Mouse (Mus musculus): ENCODE data around the gene Cdc25a. TPM values are rescaled to one million over a fixed set of nuclear protein-coding genes. Genes with fewer than 3 reads are reported as not detected.
A peak's percentile ranks its signal among the peaks of the same experiment; 100 is the strongest.

The Cdc25a gene
- polyA plus RNA-seq, 1 experiment from 2014 or later, result 13.8 TPM

GRCm38 (mm10) chr9:109855947-109856346, 19.4 kb upstream of the Cdc25a start:
- H3K9me3 ChIP-seq (ENCODE audit: control insufficient read depth, low read length), result no peaks in the 10 kb centered on the region
- ATAC-seq (ENCODE audit: low FRiP score, low TSS enrichment) (no peak), DNase-seq (no peak)
- 77% methylated on average over 6 of the region's 6 CpGs for WGBS
- H3K9ac ChIP-seq (replicated peaks; ENCODE audit: low read length), result no peak overlapping the region
- no peaks in the 10 kb centered on the region for H3K27me3 ChIP-seq (ENCODE audit: control insufficient read depth, insufficient read depth, low read length)
- no peaks in the 10 kb centered on the region for H3K4me1 ChIP-seq (ENCODE audit: control insufficient read depth, insufficient read depth, low read length)
- H3K4me2 ChIP-seq (ENCODE audit: low read length), result no peak overlapping the region
- H3K27ac ChIP-seq (replicated peaks; ENCODE audit: low read depth, low read length), result no peak overlapping the region
- H3K4me3 ChIP-seq (replicated peaks; ENCODE audit: low read depth, low read length), result no peak overlapping the region
- no peaks in the 10 kb centered on the region for H3K36me3 ChIP-seq (ENCODE audit: control insufficient read depth, insufficient read depth, low read length)

GRCm38 (mm10) chr9:109862397-109863044, 12.9 kb upstream of the Cdc25a start:
- DNase-seq (peak; percentile 92), ATAC-seq (ENCODE audit: low FRiP score, low TSS enrichment) (no peak)
- Histone ChIP-seq H3K4me1 (ENCODE audit: control insufficient read depth, insufficient read depth, low read length) (no peaks in the 10 kb centered on the region), H3K27me3 (ENCODE audit: control insufficient read depth, insufficient read depth, low read length) (no peaks in the 10 kb centered on the region), H3K9me3 (ENCODE audit: control insufficient read depth, low read length) (no peaks in the 10 kb centered on the region), H3K27ac (replicated peaks; ENCODE audit: low read depth, low read length) (no peak overlapping the region), H3K36me3 (ENCODE audit: control insufficient read depth, insufficient read depth, low read length) (no peaks in the 10 kb centered on the region), H3K4me3 (replicated peaks; ENCODE audit: low read depth, low read length) (no peak overlapping the region), H3K9ac (replicated peaks; ENCODE audit: low read length) (0 out of 2 replicates have a peak overlapping the region, but pooled peaks have one; percentile 23), H3K4me2 (ENCODE audit: low read length) (peak overlapping the region; percentile 20; the same call in 1 of the 2 replicates)
- WGBS, result 20% methylated on average over 20 of the region's 20 CpGs

- no peaks in the 10 kb centered on the region for H3K27me3 ChIP-seq (ENCODE audit: control insufficient read depth, insufficient read depth, low read length)
- 74% methylated on average over 3 of the region's 3 CpGs for WGBS
- H3K9me3 ChIP-seq (ENCODE audit: control insufficient read depth, low read length), result no peaks in the 10 kb centered on the region
- no peak overlapping the region for H3K27ac ChIP-seq (replicated peaks; ENCODE audit: low read depth, low read length)
- ATAC-seq (ENCODE audit: low FRiP score, low TSS enrichment), result no peak
- no peak overlapping the region for H3K9ac ChIP-seq (replicated peaks; ENCODE audit: low read length)
- no peak overlapping the region for H3K4me3 ChIP-seq (replicated peaks; ENCODE audit: low read depth, low read length)
- no peak overlapping the region for H3K4me2 ChIP-seq (ENCODE audit: low read length)
- DNase-seq, result no peak
- no peaks in the 10 kb centered on the region for H3K36me3 ChIP-seq (ENCODE audit: control insufficient read depth, insufficient read depth, low read length)
- no peaks in the 10 kb centered on the region for H3K4me1 ChIP-seq (ENCODE audit: control insufficient read depth, insufficient read depth, low read length)
Measured at GRCm38 (mm10) chr9:109863085-109863484, 12.3 kb upstream of the Cdc25a start.

- H3K4me2 ChIP-seq (ENCODE audit: low read length), result no peak overlapping the region
- DNase-seq (no peak), ATAC-seq (ENCODE audit: low FRiP score, low TSS enrichment) (no peak)
- no peak overlapping the region for H3K27ac ChIP-seq (replicated peaks; ENCODE audit: low read depth, low read length)
- H3K4me1 ChIP-seq (ENCODE audit: control insufficient read depth, insufficient read depth, low read length), result no peaks in the 10 kb centered on the region
- H3K27me3 ChIP-seq (ENCODE audit: control insufficient read depth, insufficient read depth, low read length), result no peaks in the 10 kb centered on the region
- no peak overlapping the region for H3K4me3 ChIP-seq (replicated peaks; ENCODE audit: low read depth, low read length)
- H3K9me3 ChIP-seq (ENCODE audit: control insufficient read depth, low read length), result no peaks in the 10 kb centered on the region
- H3K9ac ChIP-seq (replicated peaks; ENCODE audit: low read length), result no peak overlapping the region
- no peaks in the 10 kb centered on the region for H3K36me3 ChIP-seq (ENCODE audit: control insufficient read depth, insufficient read depth, low read length)
- WGBS, result 70% methylated on average over 2 of the region's 2 CpGs
Measured at GRCm38 (mm10) chr9:109866218-109866617, 9.2 kb upstream of the Cdc25a start.

DNA sequence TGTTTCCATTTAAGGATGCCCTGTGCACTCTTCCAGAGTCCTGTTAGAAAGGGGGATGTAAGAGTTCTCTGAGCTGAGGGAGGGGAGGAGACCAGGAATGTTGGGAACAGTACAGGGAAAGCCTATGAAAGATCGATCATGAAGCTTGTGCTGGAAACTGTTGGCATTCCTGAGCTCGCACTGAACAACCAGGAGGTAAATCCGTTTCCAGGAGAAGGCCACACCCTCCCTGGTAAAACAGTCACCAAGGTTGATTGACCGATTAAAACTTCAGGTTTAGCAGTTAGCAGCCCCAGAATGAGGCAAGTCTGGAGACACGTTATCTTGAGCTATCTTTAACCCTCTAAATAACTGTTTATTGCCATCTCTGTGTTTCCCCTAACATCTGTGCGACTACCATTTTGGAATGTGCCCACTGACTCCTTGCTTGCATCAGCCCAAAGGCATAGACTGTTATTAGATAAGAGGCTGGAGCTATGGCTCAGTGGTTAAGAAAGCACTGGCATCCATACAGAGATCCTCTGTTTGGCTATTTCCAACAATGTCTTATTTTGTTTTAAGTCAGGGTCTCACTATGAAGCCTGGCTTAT, 4.3 kb upstream of the Cdc25a start:
- H3K9ac ChIP-seq (replicated peaks; ENCODE audit: low read length), result no peak overlapping the region
- ATAC-seq (ENCODE audit: low FRiP score, low TSS enrichment), result no peak
- DNase-seq, result no peak
- no peaks in the 10 kb centered on the region for H3K4me1 ChIP-seq (ENCODE audit: control insufficient read depth, insufficient read depth, low read length)
- 50% methylated on average over 6 of the region's 6 CpGs for WGBS
- no peak overlapping the region for H3K27ac ChIP-seq (replicated peaks; ENCODE audit: low read depth, low read length)
- no peaks in the 10 kb centered on the region for H3K9me3 ChIP-seq (ENCODE audit: control insufficient read depth, low read length)
- H3K4me2 ChIP-seq (ENCODE audit: low read length), result no peak overlapping the region
- H3K36me3 ChIP-seq (ENCODE audit: control insufficient read depth, insufficient read depth, low read length), result no peaks in the 10 kb centered on the region
- H3K27me3 ChIP-seq (ENCODE audit: control insufficient read depth, insufficient read depth, low read length), result no peaks in the 10 kb centered on the region
- no peak overlapping the region for H3K4me3 ChIP-seq (replicated peaks; ENCODE audit: low read depth, low read length)

DNA sequence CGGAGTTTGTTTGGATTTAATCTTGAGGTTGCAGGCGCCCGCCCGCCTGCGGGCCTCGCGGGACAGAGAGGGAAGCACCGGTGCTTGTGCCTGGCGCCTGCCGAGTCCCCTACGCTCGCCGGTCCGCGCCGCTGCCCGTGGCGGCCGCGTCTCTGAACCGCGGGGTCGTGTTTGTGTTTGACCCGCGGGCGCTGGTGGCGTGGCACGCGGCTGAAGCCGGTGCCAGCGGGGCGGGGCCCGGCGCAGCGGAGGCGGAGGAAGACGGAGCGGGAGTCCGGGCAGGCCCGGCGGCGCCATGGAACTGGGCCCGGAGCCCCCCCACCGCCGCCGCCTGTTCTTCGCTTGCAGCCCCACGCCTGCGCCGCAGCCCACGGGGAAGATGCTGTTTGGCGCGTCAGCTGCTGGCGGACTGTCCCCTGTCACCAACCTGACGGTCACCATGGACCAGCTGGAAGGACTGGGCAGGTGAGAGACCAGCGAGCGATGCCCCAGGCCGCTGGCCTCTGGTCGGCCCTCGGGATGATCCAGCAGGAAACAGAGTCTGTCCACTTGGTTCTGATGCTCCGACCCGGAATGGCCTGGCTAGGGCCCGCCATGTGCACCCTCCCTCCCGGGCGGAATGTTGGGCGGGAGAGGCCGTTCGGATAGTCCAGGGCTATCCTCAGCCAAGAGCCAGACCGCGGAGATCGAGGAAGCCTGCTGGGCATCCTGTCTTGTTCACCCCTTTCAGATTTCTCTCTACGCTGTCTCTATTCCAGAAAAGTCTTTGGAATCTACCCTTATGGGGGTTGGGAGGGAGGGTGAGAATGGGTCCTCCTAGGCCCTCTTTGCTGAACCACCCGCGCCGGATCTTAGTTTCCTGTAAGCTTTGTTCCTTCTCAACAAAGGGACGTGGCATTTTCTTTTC, 569 bp downstream of the Cdc25a start:
- H3K36me3 ChIP-seq (ENCODE audit: control insufficient read depth, insufficient read depth, low read length), result peaks cover 21% of the 10 kb centered on the region
- peak overlapping the region; percentile 66 for H3K27ac ChIP-seq (replicated peaks; ENCODE audit: low read depth, low read length)
- no peaks in the 10 kb centered on the region for H3K9me3 ChIP-seq (ENCODE audit: control insufficient read depth, low read length)
- no peaks in the 10 kb centered on the region for H3K27me3 ChIP-seq (ENCODE audit: control insufficient read depth, insufficient read depth, low read length)
- H3K4me2 ChIP-seq (ENCODE audit: low read length), result peak overlapping the region; percentile 92
- H3K9ac ChIP-seq (replicated peaks; ENCODE audit: low read length), result peak overlapping the region; percentile 83
- peak overlapping the region; percentile 88 for H3K4me3 ChIP-seq (replicated peaks; ENCODE audit: low read depth, low read length)
- WGBS, result under 1% methylated on average over 76 of the region's 76 CpGs
- peak; percentile 51 for DNase-seq
- peaks cover 11% of the 10 kb centered on the region; the same call in 1 of the 2 replicates for H3K4me1 ChIP-seq (ENCODE audit: control insufficient read depth, insufficient read depth, low read length)
- ATAC-seq (ENCODE audit: low FRiP score, low TSS enrichment), result peak; percentile 71

DNA sequence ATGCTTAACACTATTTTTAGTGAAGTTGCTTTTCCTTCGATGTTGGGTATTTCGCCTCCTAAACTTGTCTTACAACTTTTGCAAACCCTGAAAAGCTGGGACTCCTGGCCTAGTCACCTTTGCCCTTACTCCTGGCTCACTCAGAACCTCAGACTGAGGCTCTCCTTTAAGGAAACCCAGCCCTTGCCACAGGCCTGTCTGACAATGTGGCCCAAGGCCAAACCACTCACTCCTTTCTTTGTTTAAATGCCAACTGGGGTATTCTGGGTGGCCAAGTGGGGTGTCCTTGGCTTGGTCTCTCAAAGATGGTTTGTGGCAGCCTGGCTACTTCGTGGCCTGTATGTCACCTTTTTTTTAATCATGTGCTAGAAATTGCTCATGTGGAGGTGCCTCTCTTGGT, 1.4 kb downstream of the Cdc25a start:
- Histone ChIP-seq H3K4me1 (ENCODE audit: control insufficient read depth, insufficient read depth, low read length) (peaks cover 11% of the 10 kb centered on the region; the same call in 1 of the 2 replicates), H3K4me2 (ENCODE audit: low read length) (peak overlapping the region; percentile 92), H3K27ac (replicated peaks; ENCODE audit: low read depth, low read length) (no peak overlapping the region), H3K9me3 (ENCODE audit: control insufficient read depth, low read length) (no peaks in the 10 kb centered on the region), H3K27me3 (ENCODE audit: control insufficient read depth, insufficient read depth, low read length) (no peaks in the 10 kb centered on the region), H3K4me3 (replicated peaks; ENCODE audit: low read depth, low read length) (peak overlapping the region; percentile 88), H3K9ac (replicated peaks; ENCODE audit: low read length) (peak overlapping the region; percentile 83), H3K36me3 (ENCODE audit: control insufficient read depth, insufficient read depth, low read length) (peaks cover 29% of the 10 kb centered on the region)
- 5% methylated on average over 3 of the region's 3 CpGs for WGBS
- DNase-seq, result peak; percentile 35
- no peak for ATAC-seq (ENCODE audit: low FRiP score, low TSS enrichment)

DNA sequence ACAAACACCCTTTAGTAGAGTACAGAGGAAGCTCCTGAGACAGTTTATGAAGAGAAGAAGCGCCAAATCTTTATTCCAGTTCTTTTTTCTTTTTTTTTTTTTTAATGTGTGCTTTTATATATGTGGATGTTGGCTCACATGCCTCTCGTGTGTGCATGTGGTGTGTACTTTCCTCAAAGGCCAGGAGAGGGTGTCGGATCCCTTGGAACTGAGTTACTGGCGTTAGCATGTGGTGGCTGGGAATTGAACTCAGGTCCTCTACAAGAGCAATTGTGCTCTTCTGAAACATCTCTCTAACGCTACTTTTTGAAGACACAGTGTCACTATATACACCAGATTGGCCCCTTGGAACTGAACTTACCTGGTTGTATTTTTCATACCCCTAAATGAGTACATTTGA, 2.3 kb downstream of the Cdc25a start:
- H3K36me3 ChIP-seq (ENCODE audit: control insufficient read depth, insufficient read depth, low read length), result peaks cover 38% of the 10 kb centered on the region
- peak overlapping the region; percentile 92 for H3K4me2 ChIP-seq (ENCODE audit: low read length)
- H3K27ac ChIP-seq (replicated peaks; ENCODE audit: low read depth, low read length), result no peak overlapping the region
- H3K9ac ChIP-seq (replicated peaks; ENCODE audit: low read length), result no peak overlapping the region; the same call in 1 of the 2 replicates
- peaks cover 11% of the 10 kb centered on the region; the same call in 1 of the 2 replicates for H3K4me1 ChIP-seq (ENCODE audit: control insufficient read depth, insufficient read depth, low read length)
- H3K4me3 ChIP-seq (replicated peaks; ENCODE audit: low read depth, low read length), result peak overlapping the region; percentile 88; the same call in 1 of the 2 replicates
- no peaks in the 10 kb centered on the region for H3K27me3 ChIP-seq (ENCODE audit: control insufficient read depth, insufficient read depth, low read length)
- 80% methylated on average over 5 of the region's 5 CpGs for WGBS
- H3K9me3 ChIP-seq (ENCODE audit: control insufficient read depth, low read length), result no peaks in the 10 kb centered on the region
- ATAC-seq (ENCODE audit: low FRiP score, low TSS enrichment) (no peak), DNase-seq (no peak)

All from midbrain, embryonic 14.5 days (tissue).